7 mouse cellular contexts compared by ENCODE assay signal in genomic region chr2:152143279-152144157, GRCm38 (mm10). TPM values are rescaled to one million over a fixed set of nuclear protein-coding genes. Genes with fewer than 3 reads are reported as not detected.
DNase-seq lines count a peak whose midpoint lies in the region; ATAC-seq lines count a peak whose summit lies in the region.

Gene Tcf15, plus strand, starts transcription at chr2:152143561.

- intact Hi-C loops in gastrocnemius, postnatal 14 days (cut with DNase I; ENCODE audit: low total_unique reads), result no loop called here

- peak; percentile 67 to 88 for DNase-seq in adrenal gland, adult (ENCODE audit: inconsistent age in 2 of 2, low spot score in 1 of 2)
- peak; percentile 77 for DNase-seq in gastrocnemius, postnatal 14 days
- peak; percentile 59 for DNase-seq in liver, embryonic 11.5 days (ENCODE audit: low spot score)
- DNase-seq in neural tube, embryonic 10.5 days (ENCODE audit: extremely low spot score, low spot score), result peak; percentile 85
- no peak for DNase-seq in frontal cortex, postnatal 25 days (ENCODE audit: low spot score in 2 of 2)

- peak within 1 kb of the TSS; percentile 89 for H3K27ac ChIP-seq in brown adipose tissue, adult 24 weeks (replicated peaks; ENCODE audit: low read depth, low read length)
- H3K27ac ChIP-seq in hindbrain, embryonic 15.5 days (replicated peaks), result no peak within 1 kb of the TSS
- H3K27ac ChIP-seq in liver, embryonic 11.5 days (ENCODE audit: low read depth, low read length), result no peak within 1 kb of the TSS

- no peaks in the 10 kb centered on the region for H3K9me3 ChIP-seq in hindbrain, embryonic 15.5 days
- H3K9me3 ChIP-seq in liver, embryonic 11.5 days (ENCODE audit: control insufficient read depth, low read length), result no peaks in the 10 kb centered on the region

- peak; percentile 36; the same call in 1 of the 2 replicates for ATAC-seq in hindbrain, embryonic 15.5 days (ENCODE audit: low FRiP score, low read depth)
- peak; percentile 80 for ATAC-seq in liver, embryonic 11.5 days (replicated peaks; ENCODE audit: low FRiP score)

- no peaks in the 10 kb centered on the region for H3K36me3 ChIP-seq in hindbrain, embryonic 15.5 days
- H3K36me3 ChIP-seq in liver, embryonic 11.5 days (ENCODE audit: control insufficient read depth, insufficient read depth, low read length), result no peaks in the 10 kb centered on the region

- under 1% methylated on average over 113 of the region's 118 CpGs for WGBS in hindbrain, embryonic 15.5 days
- 1% methylated on average over 107 of the region's 118 CpGs for WGBS in liver, embryonic 11.5 days

- peak within 1 kb of the TSS; percentile 35 for H3K9ac ChIP-seq in hindbrain, embryonic 15.5 days
- no peak within 1 kb of the TSS for H3K9ac ChIP-seq in liver, embryonic 11.5 days (ENCODE audit: low read depth, low read length)

- H3K4me1 ChIP-seq in brown adipose tissue, adult 24 weeks (ENCODE audit: control insufficient read depth, insufficient read depth, insufficient read length, low read length), result no peaks in the 10 kb centered on the region; the same call in 1 of the 2 replicates
- peaks cover 36% of the 10 kb centered on the region for H3K4me1 ChIP-seq in hindbrain, embryonic 15.5 days (replicated peaks)
- H3K4me1 ChIP-seq in liver, embryonic 11.5 days (replicated peaks; ENCODE audit: control insufficient read depth, insufficient read depth, low read length), result peaks cover 10% of the 10 kb centered on the region

- H3K27me3 ChIP-seq in hindbrain, embryonic 15.5 days, result peaks cover 27% of the 10 kb centered on the region
- peaks cover 56% of the 10 kb centered on the region for H3K27me3 ChIP-seq in liver, embryonic 11.5 days (replicated peaks; ENCODE audit: control insufficient read depth, insufficient read depth, low read length)

- H3K4me2 ChIP-seq in hindbrain, embryonic 15.5 days, result peak within 1 kb of the TSS; percentile 73
- H3K4me2 ChIP-seq in liver, embryonic 11.5 days, result peak within 1 kb of the TSS; percentile 70

- peak within 1 kb of the TSS; percentile 74 for H3K4me3 ChIP-seq in brown adipose tissue, adult 24 weeks (ENCODE audit: insufficient read depth, low read depth, low read length)
- peak within 1 kb of the TSS; percentile 46 for H3K4me3 ChIP-seq in hindbrain, embryonic 15.5 days
- peak within 1 kb of the TSS; percentile 46 for H3K4me3 ChIP-seq in liver, embryonic 11.5 days (ENCODE audit: low read depth, low read length)

RNA-seq across cellular contexts. Expression of gene Tcf15, which starts in this region (rescaled TPM):
- 12.1 and 20.7 TPM in 2 replicates for polyA plus RNA-seq in brown adipose tissue, adult 24 weeks (2012; ENCODE audit: insufficient read depth, insufficient read length, missing spikeins)
- 10 to 100 TPM; 18.4 to 20.4 TPM for total RNA-seq in gastrocnemius, postnatal 14 days (2021)
- polyA plus RNA-seq in hindbrain, embryonic 15.5 days (2015; fragmentation: Nextera tagmentation; extraction: Ambion mirVana), result 1.1 and 1.7 TPM in 2 replicates
- 2.6 and 2.8 TPM in 2 replicates for polyA plus RNA-seq in liver, embryonic 11.5 days (2014; fragmentation: Nextera tagmentation; extraction: Ambion mirVana)

Comparison
In these comparisons a context has a peak if more than half of its experiments do, and no peak if none do; other contexts are left out.
1. DNase-seq: peak in adrenal gland, adult (2 of 2), gastrocnemius, postnatal 14 days (single experiment), liver, embryonic 11.5 days (single experiment) and neural tube, embryonic 10.5 days (single experiment); none in frontal cortex, postnatal 25 days (0 of 2).
2. Peak in every context shown above with its lines, with median percentiles within 50 percentile points of each other: H3K4me3 ChIP-seq.